Mouse (Mus musculus) heart, embryonic 14.5 days (tissue): ENCODE measurements at regions not wholly inside any gene's neighbourhood (a gene's known extent, or its start where the extent isn't known, plus 50 kb on each side); places are given as distances from the start of the nearest gene placed in this dataset.

Source experiments
- ATAC-seq: fragments of 200-750 bp; cut with Nextera tagmentation; 2 replicates; pipeline ENCODE4 v1.8.0; 2017; ENCODE audit warnings: low read depth, moderate TSS enrichment; ENCODE audit not compliant: insufficient number of reproducible peaks, insufficient read depth, low FRiP score
- H3K27ac ChIP-seq, 2 experiments: fragments of 200-500 bp in 1 of 2; fragments of 300-500 bp in 1 of 2; sonication (generic) in 1 of 2; replicated peaks in 1 of 2; 2 replicates each; pipeline ENCODE4 v1.5.1; 2012 to 2014; ENCODE audit warnings: low read depth in 2 of 2, low read length in 2 of 2, control low read depth in 1 of 2, mild to moderate bottlenecking in 1 of 2, mixed read lengths in 1 of 2; ENCODE audit not compliant: control insufficient read depth in 1 of 2, insufficient read depth in 1 of 2
- H3K27me3 ChIP-seq: fragments of 300-500 bp; sonication (generic); 2 replicates; pipeline ENCODE4 v1.6.1; 2014; ENCODE audit warnings: mild to moderate bottlenecking, low read length, control low read depth; ENCODE audit not compliant: control insufficient read depth, insufficient read depth
- H3K36me3 ChIP-seq: fragments of 300-500 bp; sonication (generic); 2 replicates; pipeline ENCODE4 v1.6.1; 2014; ENCODE audit warnings: mild to moderate bottlenecking, control low read depth, low read length, mixed read lengths; ENCODE audit not compliant: control insufficient read depth, insufficient read depth
- H3K4me1 ChIP-seq, 2 experiments: fragments of 200-500 bp in 1 of 2; fragments of 300-500 bp in 1 of 2; sonication (generic) in 1 of 2; 2 replicates each; pipeline ENCODE4 v1.6.1; 2012 to 2014; ENCODE audit warnings: low read length in 2 of 2, control low read depth in 1 of 2, mixed read lengths in 1 of 2; ENCODE audit not compliant: control insufficient read depth in 2 of 2, insufficient read depth in 2 of 2
- H3K4me2 ChIP-seq: fragments of 300-500 bp; sonication (generic); 2 replicates; pipeline ENCODE4 v1.6.1; 2014; ENCODE audit warnings: mild to moderate bottlenecking, low read length
- H3K4me3 ChIP-seq, 2 experiments: fragments of 200-500 bp in 1 of 2; fragments of 300-500 bp in 1 of 2; sonication (generic) in 1 of 2; 2 replicates each; pipeline ENCODE4 v1.5.1; 2012 to 2014; ENCODE audit warnings: low read length in 2 of 2, mild to moderate bottlenecking in 2 of 2, control low read depth in 1 of 2, low read depth in 1 of 2, moderate library complexity in 1 of 2; ENCODE audit not compliant: control insufficient read depth in 1 of 2, insufficient read depth in 1 of 2
- H3K9ac ChIP-seq: fragments of 300-500 bp; sonication (generic); 2 replicates; pipeline ENCODE4 v1.6.1; 2014; ENCODE audit warnings: mild to moderate bottlenecking, low read length
- H3K9me3 ChIP-seq: fragments of 300-500 bp; sonication (generic); 2 replicates; pipeline ENCODE4 v1.6.1; 2016; ENCODE audit warnings: low read length, control low read depth; ENCODE audit not compliant: control insufficient read depth
- WGBS: fragments of 180-500 bp; shearing (Covaris S2); extraction: QIAGEN DNeasy Blood & Tissue Kit; methylation state at CpG from one replicate; pipeline ENCODE4 v1.1.7; 2014; 5-methylcytosine and 5-hydroxymethylcytosine counted together

- H3K9ac ChIP-seq, result no peak overlapping the region
- H3K9me3 ChIP-seq, result no peaks in the 10 kb centered on the region
- ATAC-seq, result no peak
- 79% methylated on average over 7 of the region's 7 CpGs for WGBS
- H3K27ac ChIP-seq, result no peak overlapping the region
- H3K4me3 ChIP-seq, result no peak overlapping the region
- no peaks in the 10 kb centered on the region for H3K27me3 ChIP-seq
- H3K4me2 ChIP-seq, result no peak overlapping the region
- peaks cover 4 to 8% of the 10 kb centered on the region in 2 experiments; a peak in 3 of 4 replicates for H3K4me1 ChIP-seq
- no peaks in the 10 kb centered on the region for H3K36me3 ChIP-seq
Measured at GRCm38 (mm10) chr19:32903454-32904108, 146.3 kb downstream of the Pten start.

- ATAC-seq, result no peak
- WGBS, result 55% methylated on average over 7 of the region's 7 CpGs
- no peaks in the 10 kb centered on the region for H3K36me3 ChIP-seq
Measured at GRCm38 (mm10) chr19:32904517-32904916, 147.2 kb downstream of the Pten start.

GRCm38 (mm10) chr19:32905901-32906431 lies 148.7 kb downstream of the Pten start:
- no peak overlapping the region for H3K4me3 ChIP-seq
- 19% methylated on average over 8 of the region's 8 CpGs for WGBS
- peak overlapping the region; percentile 38 for H3K4me2 ChIP-seq
- no peak overlapping the region for H3K27ac ChIP-seq
- H3K4me1 ChIP-seq, result peaks cover 4 to 8% of the 10 kb centered on the region in 2 experiments; a peak in 3 of 4 replicates
- no peaks in the 10 kb centered on the region for H3K36me3 ChIP-seq
- no peaks in the 10 kb centered on the region for H3K9me3 ChIP-seq
- no peaks in the 10 kb centered on the region for H3K27me3 ChIP-seq
- no peak for ATAC-seq
- no peak overlapping the region; the same call in 1 of the 2 replicates for H3K9ac ChIP-seq

More at GRCm38 (mm10) chr19:32904517-32904916, 147.2 kb downstream of the Pten start:
- no peak overlapping the region for H3K9ac ChIP-seq
- no peak overlapping the region for H3K4me3 ChIP-seq
- peaks cover 4 to 8% of the 10 kb centered on the region in 2 experiments; a peak in 3 of 4 replicates for H3K4me1 ChIP-seq
- H3K9me3 ChIP-seq, result no peaks in the 10 kb centered on the region
- H3K4me2 ChIP-seq, result no peak overlapping the region
- no peak overlapping the region for H3K27ac ChIP-seq
- H3K27me3 ChIP-seq, result no peaks in the 10 kb centered on the region

- no peak overlapping the region for H3K27ac ChIP-seq
- ATAC-seq, result no peak
Measured at GRCm38 (mm10) chr19:32906820-32907219, 149.5 kb downstream of the Pten start.

GRCm38 (mm10) chr19:32910050-32910462 lies 152.8 kb downstream of the Pten start:
- Histone ChIP-seq H3K4me2 (no peak overlapping the region), H3K4me3 (no peak overlapping the region), H3K36me3 (no peaks in the 10 kb centered on the region), H3K9me3 (no peaks in the 10 kb centered on the region), H3K4me1 (peaks cover 7 to 16% of the 10 kb centered on the region in 2 experiments), H3K9ac (no peak overlapping the region), H3K27ac (no peak overlapping the region), H3K27me3 (no peaks in the 10 kb centered on the region)
- WGBS, result 65% methylated on average over 4 of the region's 4 CpGs
- ATAC-seq, result no peak

More at GRCm38 (mm10) chr19:32906820-32907219, 149.5 kb downstream of the Pten start:
- H3K9me3 ChIP-seq, result no peaks in the 10 kb centered on the region
- H3K4me2 ChIP-seq, result no peak overlapping the region
- no peak overlapping the region for H3K9ac ChIP-seq
- no peaks in the 10 kb centered on the region for H3K27me3 ChIP-seq
- H3K4me1 ChIP-seq, result peaks cover 4 to 8% of the 10 kb centered on the region in 2 experiments; a peak in 3 of 4 replicates
- no peaks in the 10 kb centered on the region for H3K36me3 ChIP-seq
- 84% methylated on average over 5 of the region's 5 CpGs for WGBS
- H3K4me3 ChIP-seq, result no peak overlapping the region

GRCm38 (mm10) chr19:32912323-32912722 lies 155.0 kb downstream of the Pten start:
- no peak overlapping the region for H3K27ac ChIP-seq
- H3K4me3 ChIP-seq, result no peak overlapping the region
- no peak overlapping the region for H3K4me2 ChIP-seq
- ATAC-seq, result no peak
- 87% methylated on average over 3 of the region's 3 CpGs for WGBS
- H3K9ac ChIP-seq, result no peak overlapping the region
- H3K36me3 ChIP-seq, result no peaks in the 10 kb centered on the region
- no peaks in the 10 kb centered on the region for H3K27me3 ChIP-seq
- H3K9me3 ChIP-seq, result no peaks in the 10 kb centered on the region
- peaks cover 5 to 17% of the 10 kb centered on the region in 2 experiments for H3K4me1 ChIP-seq

- Histone ChIP-seq H3K27me3 (no peaks in the 10 kb centered on the region), H3K27ac (no peak overlapping the region), H3K9ac (no peak overlapping the region), H3K4me1 (peaks cover 5 to 17% of the 10 kb centered on the region in 2 experiments), H3K4me3 (no peak overlapping the region), H3K9me3 (no peaks in the 10 kb centered on the region), H3K36me3 (no peaks in the 10 kb centered on the region), H3K4me2 (no peak overlapping the region)
- 83% methylated on average over 8 of the region's 8 CpGs for WGBS
- no peak for ATAC-seq
Measured at GRCm38 (mm10) chr19:32916507-32917280, 159.4 kb downstream of the Pten start.
